24 mouse cellular contexts compared by ENCODE assay signal in genomic region chr3:157956201-157956600, GRCm38 (mm10). TPM values are rescaled to one million over a fixed set of nuclear protein-coding genes. Genes with fewer than 3 reads are reported as not detected.
DNase-seq lines count a peak whose midpoint lies in the region; ATAC-seq and TF ChIP-seq lines count a peak whose summit lies in the region.
"Had no signal": no experiment of that assay in that cellular context is flagged by ENCODE, and none has a peak within 500 bp of the region (broad histone marks: within the 10 kb centered on the region; RNA-seq: fewer than 3 reads in every experiment).

No protein-coding gene starts in this region.

- DNase-seq in forebrain, embryonic 14.5 days (ENCODE audit: low spot score) = no peak
- DNase-seq in kidney, postnatal 10 days = peak; percentile 24
- peak; percentile 69 to 73 for DNase-seq in kidney, postnatal 36 days
- DNase-seq in liver, postnatal 0 days = peak; percentile 20
- no peak for DNase-seq in heart, adult 2 months
- DNase-seq: adrenal gland, adult 8-10 months; cerebellum, postnatal 14 days; gastrocnemius, postnatal 25 days; heart, adult 11 months; heart, postnatal 36 days; layer of hippocampus, postnatal 36 days; left cerebral cortex, postnatal 4 days; lung, embryonic 14.5 days; lung, postnatal 14 days; midbrain, embryonic 14.5 days had no signal

- H3K4me2 ChIP-seq in forebrain, embryonic 16.5 days (ENCODE audit: low read length) = no peak overlapping the region
- no peak overlapping the region for H3K4me2 ChIP-seq in forebrain, embryonic 14.5 days (ENCODE audit: low read length)
- H3K4me2 ChIP-seq in kidney, embryonic 16.5 days (replicated peaks; ENCODE audit: low read depth, low read length) = no peak overlapping the region
- H3K4me2 ChIP-seq in liver, postnatal 0 days (ENCODE audit: low read depth, low read length) = no peak overlapping the region
- H3K4me2 ChIP-seq: forebrain, embryonic 13.5 days; heart, embryonic 11.5 days; hindbrain, embryonic 13.5 days; lung, embryonic 14.5 days had no signal

- H3K27ac ChIP-seq in forebrain, embryonic 16.5 days (ENCODE audit: low read length) = no peak overlapping the region
- H3K27ac ChIP-seq in forebrain, embryonic 14.5 days (ENCODE audit: low read depth, low read length) = no peak overlapping the region
- H3K27ac ChIP-seq in kidney, embryonic 16.5 days (ENCODE audit: low read length) = no peak overlapping the region
- no peak overlapping the region for H3K27ac ChIP-seq in liver, postnatal 0 days (ENCODE audit: low read depth)
- H3K27ac ChIP-seq in heart, adult 2 months = no peak overlapping the region
- H3K27ac ChIP-seq: forebrain, embryonic 13.5 days; hindbrain, embryonic 13.5 days had no signal

- TF ChIP-seq EP300 in liver, postnatal 0 days (IDR thresholded peaks at IDR 0.05; ENCODE audit: low read depth) = no peak
- TF ChIP-seq EP300 in heart, adult 2 months (IDR thresholded peaks at IDR 0.05; ENCODE audit: insufficient read depth, low read depth, low read length) = no peak

- 93% methylated on average over 3 of the region's 3 CpGs for WGBS in forebrain, embryonic 16.5 days
- WGBS in forebrain, embryonic 14.5 days = 95% methylated on average over 3 of the region's 3 CpGs
- 92% methylated on average over 3 of the region's 3 CpGs for WGBS in kidney, embryonic 16.5 days
- WGBS in liver, postnatal 0 days (ENCODE audit: insufficient replicate concordance) = 68% methylated on average over 3 of the region's 3 CpGs
- 94% methylated on average over 3 of the region's 3 CpGs for WGBS in heart, adult 2 months

- TF ChIP-seq CTCF in liver, postnatal 0 days (IDR thresholded peaks at IDR 0.05; ENCODE audit: low read depth) = no peak
- TF ChIP-seq CTCF in heart, adult 2 months (IDR thresholded peaks at IDR 0.05) = no peak

- ATAC-seq in forebrain, embryonic 16.5 days = 0 out of 2 replicates have a peak, but pooled peaks have one; percentile 28
- ATAC-seq in forebrain, embryonic 14.5 days = no peak
- ATAC-seq in kidney, embryonic 16.5 days (ENCODE audit: low FRiP score, low TSS enrichment) = no peak
- ATAC-seq in liver, postnatal 0 days = peak; percentile 85
- ATAC-seq: activated CD4-positive, CD25-positive, alpha-beta regulatory T cell, adult 4 months; forebrain, embryonic 13.5 days; intestine, embryonic 16.5 days had no signal

- H3K9me3 ChIP-seq in forebrain, embryonic 16.5 days (ENCODE audit: control insufficient read depth, low read length) = no peaks in the 10 kb centered on the region
- no peaks in the 10 kb centered on the region for H3K9me3 ChIP-seq in forebrain, embryonic 14.5 days (replicated peaks; ENCODE audit: control insufficient read depth, low read length)
- H3K9me3 ChIP-seq in kidney, embryonic 16.5 days (ENCODE audit: low read length) = no peaks in the 10 kb centered on the region
- H3K9me3 ChIP-seq in liver, postnatal 0 days (ENCODE audit: low read length) = no peaks in the 10 kb centered on the region
- H3K9me3 ChIP-seq: forebrain, embryonic 13.5 days; hindbrain, embryonic 13.5 days had no signal

- H3K9ac ChIP-seq in forebrain, embryonic 16.5 days (replicated peaks; ENCODE audit: low read depth, low read length) = no peak overlapping the region
- no peak overlapping the region for H3K9ac ChIP-seq in forebrain, embryonic 14.5 days (ENCODE audit: low read length)
- no peak overlapping the region for H3K9ac ChIP-seq in kidney, embryonic 16.5 days (replicated peaks; ENCODE audit: low read length)
- no peak overlapping the region for H3K9ac ChIP-seq in liver, postnatal 0 days (replicated peaks)
- H3K9ac ChIP-seq in heart, adult 2 months (ENCODE audit: low read depth, low read length) = no peak overlapping the region
- H3K9ac ChIP-seq: forebrain, embryonic 13.5 days; hindbrain, embryonic 13.5 days; lung, embryonic 14.5 days had no signal

- H3K36me3 ChIP-seq in forebrain, embryonic 16.5 days (ENCODE audit: control insufficient read depth, insufficient read depth) = no peaks in the 10 kb centered on the region
- H3K36me3 ChIP-seq in forebrain, embryonic 14.5 days (ENCODE audit: control insufficient read depth, insufficient read depth, low read length) = no peaks in the 10 kb centered on the region
- no peaks in the 10 kb centered on the region for H3K36me3 ChIP-seq in kidney, embryonic 16.5 days (ENCODE audit: insufficient read depth, low read length)
- H3K36me3 ChIP-seq in liver, postnatal 0 days (replicated peaks; ENCODE audit: insufficient read depth, low read length) = no peaks in the 10 kb centered on the region
- peaks cover 2% of the 10 kb centered on the region for H3K36me3 ChIP-seq in heart, adult 2 months (ENCODE audit: control insufficient read depth, insufficient read depth, low read length)
- H3K36me3 ChIP-seq: hindbrain, embryonic 13.5 days had no signal

- H3K4me3 ChIP-seq in forebrain, embryonic 16.5 days (replicated peaks; ENCODE audit: low read length) = no peak overlapping the region
- no peak overlapping the region for H3K4me3 ChIP-seq in forebrain, embryonic 14.5 days (ENCODE audit: low read depth, low read length)
- H3K4me3 ChIP-seq in kidney, embryonic 16.5 days (ENCODE audit: low read length) = no peak overlapping the region
- H3K4me3 ChIP-seq in liver, postnatal 0 days (ENCODE audit: low read depth, low read length) = no peak overlapping the region
- no peak overlapping the region for H3K4me3 ChIP-seq in heart, adult 2 months
- H3K4me3 ChIP-seq: forebrain, embryonic 13.5 days; hindbrain, embryonic 13.5 days had no signal

- TF ChIP-seq POLR2A in heart, adult 2 months (IDR thresholded peaks at IDR 0.05; ENCODE audit: insufficient read depth, low read depth, low read length) = no peak

- intact Hi-C loops in heart, adult 2 months (cut with DNase I) = no loop called here

- H3K27me3 ChIP-seq in forebrain, embryonic 16.5 days (replicated peaks; ENCODE audit: control insufficient read depth, insufficient read depth, low read length) = no peaks in the 10 kb centered on the region
- H3K27me3 ChIP-seq in forebrain, embryonic 14.5 days (replicated peaks; ENCODE audit: control insufficient read depth, insufficient read depth, low read length) = no peaks in the 10 kb centered on the region
- no peaks in the 10 kb centered on the region for H3K27me3 ChIP-seq in kidney, embryonic 16.5 days (ENCODE audit: insufficient read depth, low read length)
- H3K27me3 ChIP-seq in liver, postnatal 0 days (ENCODE audit: insufficient read depth, low read length) = no peaks in the 10 kb centered on the region
- H3K27me3 ChIP-seq in heart, adult 2 months (ENCODE audit: control insufficient read depth, insufficient read depth, low read length) = no peaks in the 10 kb centered on the region
- H3K27me3 ChIP-seq: CH12.LX; forebrain, embryonic 13.5 days; hindbrain, embryonic 13.5 days had no signal

- peaks cover 16% of the 10 kb centered on the region for H3K79me2 ChIP-seq in heart, adult 2 months (replicated peaks; ENCODE audit: control insufficient read depth, insufficient read depth, low read length)

- peaks cover 3% of the 10 kb centered on the region; the same call in 1 of the 2 replicates for H3K4me1 ChIP-seq in forebrain, embryonic 16.5 days (replicated peaks; ENCODE audit: control insufficient read depth, insufficient read depth, low read length)
- no peaks in the 10 kb centered on the region for H3K4me1 ChIP-seq in forebrain, embryonic 14.5 days (ENCODE audit: control insufficient read depth, insufficient read depth, low read length)
- H3K4me1 ChIP-seq in kidney, embryonic 16.5 days (ENCODE audit: insufficient read depth, low read length) = no peaks in the 10 kb centered on the region
- H3K4me1 ChIP-seq in liver, postnatal 0 days (ENCODE audit: insufficient read depth) = peaks cover 8% of the 10 kb centered on the region
- H3K4me1 ChIP-seq in heart, adult 2 months (ENCODE audit: control insufficient read depth, insufficient read depth, low read length) = peaks cover 2% of the 10 kb centered on the region
- H3K4me1 ChIP-seq: forebrain, embryonic 13.5 days had no signal

RNA-seq across cellular contexts. Expression of gene Ankrd13c, which starts 9.2 kb away (rescaled TPM):
- 24.7 and 26.5 TPM in 2 replicates for polyA plus RNA-seq in forebrain, embryonic 16.5 days (2015; fragmentation: Nextera tagmentation; extraction: Ambion mirVana)
- polyA plus RNA-seq in forebrain, embryonic 14.5 days (2014; fragmentation: Nextera tagmentation; extraction: Ambion mirVana) = 16.7 and 22.3 TPM in 2 replicates
- polyA plus RNA-seq in kidney, embryonic 16.5 days (2015; fragmentation: Nextera tagmentation; extraction: Ambion mirVana) = 22.8 and 26.5 TPM in 2 replicates
- polyA plus RNA-seq in liver, postnatal 0 days (2015; fragmentation: Nextera tagmentation; extraction: Ambion mirVana) = 6.8 and 6.9 TPM in 2 replicates
- 10 to 100 TPM; 28.8 to 31.5 TPM for total RNA-seq in heart, adult 2 months (2021)
- 7.5 and 10.7 TPM in 2 replicates for polyA plus RNA-seq in heart, adult 2 months (2012; rRNA removed)

RNA-seq across cellular contexts. Expression of gene Cth, which starts 31.3 kb away (rescaled TPM):
- 3.2 and 3.9 TPM in 2 replicates for polyA plus RNA-seq in forebrain, embryonic 16.5 days (2015; fragmentation: Nextera tagmentation; extraction: Ambion mirVana)
- polyA plus RNA-seq in forebrain, embryonic 14.5 days (2014; fragmentation: Nextera tagmentation; extraction: Ambion mirVana) = 5.2 and 5.5 TPM in 2 replicates
- 55.5 and 58.2 TPM in 2 replicates for polyA plus RNA-seq in kidney, embryonic 16.5 days (2015; fragmentation: Nextera tagmentation; extraction: Ambion mirVana)
- 190 and 195 TPM in 2 replicates for polyA plus RNA-seq in liver, postnatal 0 days (2015; fragmentation: Nextera tagmentation; extraction: Ambion mirVana)
- total RNA-seq in heart, adult 2 months (2021) = 1 to 10 TPM in 1 of 2 experiments, under 1 TPM in 1; 0.93 to 4.8 TPM
- polyA plus RNA-seq in heart, adult 2 months (2012; rRNA removed) = 1.3 and 1.8 TPM in 2 replicates
- total RNA-seq: monocyte, adult 5-6 weeks had no signal

Comparison
In these comparisons a context has a peak if more than half of its experiments do, and no peak if none do; other contexts are left out.
1. ATAC-seq: peak in forebrain, embryonic 16.5 days (single experiment) and liver, postnatal 0 days (single experiment); none in forebrain, embryonic 14.5 days (single experiment) and kidney, embryonic 16.5 days (single experiment).
2. DNase-seq: peak in kidney, postnatal 10 days (single experiment), kidney, postnatal 36 days (2 of 2) and liver, postnatal 0 days (single experiment); none in forebrain, embryonic 14.5 days (single experiment) and heart, adult 2 months (0 of 2).